8 mouse cellular contexts compared by ENCODE assay signal in the genomic region with DNA sequence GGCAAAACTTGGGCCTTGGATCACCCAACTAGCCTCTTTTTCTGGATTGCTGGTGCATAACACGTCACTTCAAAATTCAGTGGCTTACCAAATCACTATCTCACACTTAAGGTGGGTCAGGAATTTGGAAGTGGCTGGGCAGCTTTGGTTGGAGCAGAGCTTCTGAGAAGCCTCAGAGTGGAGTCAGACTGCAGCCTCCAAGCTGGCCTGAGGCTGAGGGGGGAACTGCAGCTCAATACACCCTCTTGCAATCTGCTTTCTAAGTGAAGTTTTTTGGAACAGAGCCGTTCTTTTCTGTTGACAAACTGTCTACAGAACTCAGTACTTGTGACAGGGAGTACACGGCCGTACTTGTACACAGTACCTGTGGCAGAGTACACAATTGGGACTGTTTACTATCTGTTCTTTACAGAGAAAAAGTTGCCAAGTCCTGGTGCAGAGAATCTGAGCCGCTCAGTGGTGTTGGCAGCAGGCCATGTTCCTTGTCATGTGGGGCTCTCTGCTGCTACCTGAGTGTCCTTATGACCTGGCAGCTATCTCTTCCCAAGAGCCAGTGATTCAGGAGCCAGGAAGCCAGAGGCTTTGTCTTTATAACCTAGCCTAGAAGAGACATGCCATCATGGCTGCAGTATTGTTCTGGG.
DNase-seq lines count a peak whose midpoint lies in the region; ATAC-seq and TF ChIP-seq lines count a peak whose summit lies in the region.

No protein-coding gene starts in this region.

- no peak for DNase-seq in layer of hippocampus, adult 2 months (ENCODE audit: low spot score in 2 of 2)
- no peak for DNase-seq in layer of hippocampus, adult 8-10 months (ENCODE audit: low spot score in 2 of 2)
- DNase-seq in fat pad, adult 2 months (ENCODE audit: extremely low read depth, low read depth, low spot score): peak; percentile 25
- DNase-seq in kidney, adult 8-10 months: peak; percentile 54 to 60
- peak; percentile 56 for DNase-seq in skeletal muscle tissue, adult 2 months (ENCODE audit: low read depth, low spot score)
- DNase-seq in right cerebral cortex, postnatal 10 days (ENCODE audit: low spot score in 2 of 2): no peak
- DNase-seq in spleen, postnatal 10 days (ENCODE audit: low spot score in 2 of 2): no peak

- peak; percentile 57 for TF ChIP-seq CTCF in layer of hippocampus, adult 2 months (conservative IDR thresholded peaks at IDR 0.05)

- no peak overlapping the region for H3K4me3 ChIP-seq in layer of hippocampus, adult 2 months

- 0 out of 2 replicates have a peak overlapping the region, but pooled peaks have one; percentile 7 for H3K27ac ChIP-seq in layer of hippocampus, adult 2 months

- ATAC-seq in megakaryocyte progenitor cell, adult 5-6 weeks (replicated peaks; ENCODE audit: poor library complexity): no peak

Comparison
In these comparisons a context has a peak if more than half of its experiments do, and no peak if none do; other contexts are left out.
1. DNase-seq: peak in fat pad, adult 2 months (single experiment), kidney, adult 8-10 months (2 of 2) and skeletal muscle tissue, adult 2 months (single experiment); none in layer of hippocampus, adult 2 months (0 of 2), layer of hippocampus, adult 8-10 months (0 of 2), right cerebral cortex, postnatal 10 days (0 of 2) and spleen, postnatal 10 days (0 of 2).